Mouse (Mus musculus): ENCODE results near the gene Hoxb8.

DNA sequence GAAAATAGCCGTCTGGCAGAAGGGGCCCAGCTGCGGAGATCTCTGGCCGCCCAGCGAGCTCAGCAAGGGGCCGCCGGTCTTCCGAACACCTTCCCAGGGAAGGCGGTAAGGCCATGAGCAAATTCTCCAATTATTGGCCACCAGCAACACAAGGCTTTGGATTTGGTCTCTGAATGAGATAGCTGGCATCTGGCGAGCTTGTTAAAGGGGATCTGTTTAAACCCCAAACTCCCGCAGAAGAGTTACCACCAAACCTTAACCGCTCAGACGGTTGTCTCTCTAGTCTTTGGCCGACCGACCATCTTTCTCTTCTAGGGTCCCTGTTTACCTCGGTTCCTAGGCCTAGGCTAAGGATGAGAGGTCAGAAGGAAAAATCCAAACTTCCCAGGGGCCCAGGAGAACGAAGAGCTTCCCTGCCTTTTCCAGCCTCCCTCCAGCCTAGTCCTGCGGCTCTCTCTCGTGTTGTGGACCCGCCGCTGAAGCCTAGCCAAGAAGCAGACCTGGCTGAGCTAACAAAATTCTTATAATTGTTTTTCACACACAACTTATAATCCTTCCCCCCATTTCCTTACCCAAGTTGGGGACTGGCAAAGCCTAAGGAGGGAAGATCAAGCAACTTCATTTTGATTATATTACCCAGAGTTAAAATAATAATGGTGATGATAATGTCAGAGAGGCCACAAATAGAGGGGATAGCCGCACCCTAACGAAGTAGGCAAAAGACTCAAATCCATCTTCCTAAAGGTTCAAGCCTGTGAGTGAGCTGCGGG, 20.9 kb downstream of the Hoxb8 start:
- no peak for TF ChIP-seq GATA1 (IDR thresholded peaks at IDR 0.05; ENCODE audit: borderline replicate concordance, low read length)
- TF ChIP-seq FLI1 (IDR thresholded peaks at IDR 0.05; ENCODE audit: low read length) = no peak
